Mouse (Mus musculus): ENCODE data around the gene Marcksl1. TPM values are rescaled to one million over a fixed set of nuclear protein-coding genes. Genes with fewer than 3 reads are reported as not detected.

The Marcksl1 gene
- total and polyA plus RNA-seq, 2 experiments from 2014 or later, result 135 to 183 TPM

DNA sequence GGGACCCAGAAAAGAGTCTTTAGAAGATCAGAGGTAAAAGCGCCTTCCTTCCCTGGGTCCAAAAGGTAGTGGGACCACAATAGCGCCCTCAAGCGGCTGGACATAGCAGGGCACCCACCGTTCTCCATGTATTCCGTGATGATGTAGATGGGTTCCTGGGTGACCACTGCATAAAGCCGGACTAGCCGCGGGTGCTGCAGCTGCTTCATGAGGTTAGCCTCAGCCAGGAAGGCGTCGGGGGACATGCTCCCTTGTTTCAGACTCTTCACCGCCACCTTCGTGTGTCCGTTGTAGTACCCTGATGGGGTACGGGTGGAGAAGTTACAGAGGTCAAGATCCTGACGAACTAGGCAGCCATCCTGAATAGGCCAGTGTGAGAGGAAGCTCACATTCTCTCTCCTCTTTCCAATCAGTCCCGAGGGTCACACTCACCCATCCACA is 42.1 kb downstream of the Marcksl1 start:
- no peak overlapping the region for H3K27ac ChIP-seq (ENCODE audit: low read depth)
- no peak overlapping the region; the same call in 1 of the 2 replicates for H3K9ac ChIP-seq (replicated peaks; ENCODE audit: low read depth, low read length)
- H3K9me3 ChIP-seq (replicated peaks; ENCODE audit: control insufficient read depth, low read length), result no peaks in the 10 kb centered on the region
- DNase-seq (ENCODE audit: low spot score) (no peak), ATAC-seq (ENCODE audit: insufficient read depth, low read depth) (peak; percentile 43; the same call in 1 of the 2 replicates)
- H3K27me3 ChIP-seq (ENCODE audit: control insufficient read depth, insufficient read depth, low read length), result no peaks in the 10 kb centered on the region
- H3K36me3 ChIP-seq (replicated peaks; ENCODE audit: control insufficient read depth, insufficient read depth, low read length), result no peaks in the 10 kb centered on the region
- TF ChIP-seq CTCF (IDR thresholded peaks at IDR 0.05; ENCODE audit: low read depth) (peak; percentile 52), EP300 (IDR thresholded peaks at IDR 0.05; ENCODE audit: low read depth) (no peak)
- 5% methylated on average over 16 of the region's 16 CpGs for WGBS
- H3K4me3 ChIP-seq (ENCODE audit: low read depth, low read length), result peak overlapping the region; percentile 56
- peaks cover 13% of the 10 kb centered on the region for H3K4me1 ChIP-seq (ENCODE audit: control insufficient read depth, insufficient read depth)
- peak overlapping the region; percentile 85 for H3K4me2 ChIP-seq (ENCODE audit: low read depth, low read length)

DNA sequence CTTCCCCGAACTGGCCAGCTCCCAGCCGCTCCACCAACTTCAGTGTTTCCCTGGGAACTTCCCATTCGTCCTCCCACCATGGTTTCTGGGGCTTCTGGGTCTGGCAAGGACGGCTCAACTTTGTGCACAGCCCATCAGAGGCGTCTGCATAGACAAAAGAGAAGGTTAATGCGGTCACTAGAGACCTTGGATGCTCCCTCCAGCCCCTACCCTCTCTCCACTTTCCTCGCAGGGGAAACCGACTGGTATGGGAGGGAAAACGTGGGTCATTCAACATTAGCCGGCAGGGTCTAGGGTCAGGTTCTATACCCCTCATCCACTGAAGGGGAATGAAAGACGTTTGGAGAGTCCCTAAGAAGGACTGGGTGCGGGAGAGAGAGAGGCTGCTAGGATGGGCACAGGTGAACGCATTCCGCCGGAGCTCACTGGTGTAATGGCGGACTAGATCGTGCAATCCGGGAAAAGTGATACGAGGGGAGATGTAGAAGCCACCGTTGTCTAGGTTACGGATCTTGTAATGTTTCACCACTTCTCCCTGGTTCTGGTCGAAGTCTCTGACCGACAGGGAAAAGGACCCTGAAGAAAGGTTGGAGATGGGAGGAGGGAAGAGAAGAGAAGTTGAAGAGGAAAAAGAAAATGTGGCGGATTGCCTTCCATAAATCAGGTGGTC is 42.6 kb downstream of the Marcksl1 start:
- Histone ChIP-seq H3K27ac (ENCODE audit: low read depth) (no peak overlapping the region; the same call in 1 of the 2 replicates), H3K4me3 (ENCODE audit: low read depth, low read length) (peak overlapping the region; percentile 56), H3K9me3 (replicated peaks; ENCODE audit: control insufficient read depth, low read length) (no peaks in the 10 kb centered on the region), H3K36me3 (replicated peaks; ENCODE audit: control insufficient read depth, insufficient read depth, low read length) (no peaks in the 10 kb centered on the region), H3K27me3 (ENCODE audit: control insufficient read depth, insufficient read depth, low read length) (no peaks in the 10 kb centered on the region), H3K4me1 (ENCODE audit: control insufficient read depth, insufficient read depth) (peaks cover 13% of the 10 kb centered on the region), H3K9ac (replicated peaks; ENCODE audit: low read depth, low read length) (peak overlapping the region; percentile 48; the same call in 1 of the 2 replicates), H3K4me2 (ENCODE audit: low read depth, low read length) (peak overlapping the region; percentile 85)
- 0 out of 2 replicates have a peak, but pooled peaks have one; percentile 29 for ATAC-seq (ENCODE audit: insufficient read depth, low read depth)
- no peak for TF ChIP-seq EP300 (IDR thresholded peaks at IDR 0.05; ENCODE audit: low read depth)
- no peak for TF ChIP-seq CTCF (IDR thresholded peaks at IDR 0.05; ENCODE audit: low read depth)
- no peak for DNase-seq (ENCODE audit: low spot score)
- under 1% methylated on average over 24 of the region's 24 CpGs for WGBS

DNA sequence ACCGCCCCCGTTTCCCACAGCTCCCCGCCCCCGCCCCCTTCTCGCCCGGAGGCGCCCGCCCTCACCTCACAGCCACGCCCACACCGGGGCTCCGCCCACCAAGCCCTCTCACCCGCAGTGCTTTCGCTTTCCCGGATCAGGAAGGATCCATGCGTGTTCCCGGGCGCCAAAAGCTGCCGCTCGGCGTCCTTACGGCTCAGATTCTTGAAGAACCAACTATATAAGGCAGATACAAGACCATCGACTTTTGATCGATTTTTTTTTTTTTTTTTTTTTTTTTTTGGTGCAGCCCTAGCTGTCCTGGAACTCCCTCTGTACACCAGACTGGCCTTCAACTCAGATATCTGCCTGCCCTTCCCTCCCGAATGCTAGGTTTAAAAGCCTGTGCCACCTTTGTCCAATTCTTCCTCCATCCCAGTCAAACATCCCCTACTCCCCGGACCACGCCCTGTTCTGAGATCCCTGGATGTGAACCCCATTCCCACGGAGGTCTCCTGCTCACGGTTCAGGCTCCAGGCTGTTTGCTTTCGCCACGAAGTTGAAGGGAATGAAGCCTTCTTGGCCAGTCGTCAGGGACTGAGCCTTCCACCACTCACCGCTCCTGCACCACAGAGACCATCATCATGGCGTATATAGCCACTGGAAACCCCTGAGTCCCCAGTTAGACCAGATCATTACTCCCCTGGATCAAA is 43.3 kb downstream of the Marcksl1 start:
- no peaks in the 10 kb centered on the region for H3K9me3 ChIP-seq (replicated peaks; ENCODE audit: control insufficient read depth, low read length)

DNA sequence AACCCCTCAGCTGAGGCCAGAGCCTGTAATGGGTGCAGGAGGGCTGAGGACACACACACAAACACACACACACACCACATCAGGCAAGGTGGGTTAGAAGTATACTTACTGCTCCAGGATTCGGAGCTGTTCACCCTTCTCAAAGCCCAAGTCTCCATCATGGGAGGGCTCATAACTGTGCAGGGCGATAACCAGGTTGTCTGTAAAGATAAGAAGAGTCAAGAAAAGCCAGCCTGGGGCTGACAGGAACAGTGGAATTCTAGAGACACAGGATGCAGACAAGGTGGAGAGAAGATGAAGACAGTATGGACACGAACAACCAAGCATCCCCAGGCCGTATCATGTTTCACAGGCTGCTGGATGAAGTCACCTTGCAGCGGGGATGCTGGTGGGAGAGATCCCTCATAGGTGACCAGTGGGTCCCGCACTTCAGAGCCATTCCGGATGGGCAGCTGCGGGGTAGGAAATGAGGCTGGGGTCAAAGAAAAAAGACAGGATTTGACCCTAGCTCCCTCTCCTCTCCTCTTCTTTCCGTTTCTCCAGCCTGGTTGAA is 44.0 kb downstream of the Marcksl1 start:
- ATAC-seq (ENCODE audit: insufficient read depth, low read depth) (no peak), DNase-seq (ENCODE audit: low spot score) (no peak)
- peaks cover 13% of the 10 kb centered on the region for H3K4me1 ChIP-seq (ENCODE audit: control insufficient read depth, insufficient read depth)
- peak overlapping the region; percentile 85 for H3K4me2 ChIP-seq (ENCODE audit: low read depth, low read length)
- H3K27me3 ChIP-seq (ENCODE audit: control insufficient read depth, insufficient read depth, low read length), result no peaks in the 10 kb centered on the region
- H3K9ac ChIP-seq (replicated peaks; ENCODE audit: low read depth, low read length), result peak overlapping the region; percentile 48; the same call in 1 of the 2 replicates
- TF ChIP-seq EP300 (IDR thresholded peaks at IDR 0.05; ENCODE audit: low read depth) (no peak), CTCF (IDR thresholded peaks at IDR 0.05; ENCODE audit: low read depth) (no peak)
- peak overlapping the region; percentile 56; the same call in 1 of the 2 replicates for H3K4me3 ChIP-seq (ENCODE audit: low read depth, low read length)
- WGBS, result 61% methylated on average over 9 of the region's 9 CpGs
- H3K36me3 ChIP-seq (replicated peaks; ENCODE audit: control insufficient read depth, insufficient read depth, low read length), result no peaks in the 10 kb centered on the region
- peak overlapping the region; percentile 62; the same call in 1 of the 2 replicates for H3K27ac ChIP-seq (ENCODE audit: low read depth)
- H3K9me3 ChIP-seq (replicated peaks; ENCODE audit: control insufficient read depth, low read length), result no peaks in the 10 kb centered on the region

More for the DNA sequence above, 43.3 kb downstream of the Marcksl1 start:
- H3K36me3 ChIP-seq (replicated peaks; ENCODE audit: control insufficient read depth, insufficient read depth, low read length), result no peaks in the 10 kb centered on the region
- peak overlapping the region; percentile 56 for H3K4me3 ChIP-seq (ENCODE audit: low read depth, low read length)
- peak overlapping the region; percentile 62 for H3K27ac ChIP-seq (ENCODE audit: low read depth)
- H3K4me2 ChIP-seq (ENCODE audit: low read depth, low read length), result peak overlapping the region; percentile 85
- H3K27me3 ChIP-seq (ENCODE audit: control insufficient read depth, insufficient read depth, low read length), result no peaks in the 10 kb centered on the region
- TF ChIP-seq EP300 (IDR thresholded peaks at IDR 0.05; ENCODE audit: low read depth) (no peak), CTCF (IDR thresholded peaks at IDR 0.05; ENCODE audit: low read depth) (no peak)
- peak; percentile 83 for ATAC-seq (ENCODE audit: insufficient read depth, low read depth)
- WGBS, result 6% methylated on average over 33 of the region's 33 CpGs
- peak overlapping the region; percentile 48 for H3K9ac ChIP-seq (replicated peaks; ENCODE audit: low read depth, low read length)
- peak; percentile 67 for DNase-seq (ENCODE audit: low spot score)
- peaks cover 13% of the 10 kb centered on the region for H3K4me1 ChIP-seq (ENCODE audit: control insufficient read depth, insufficient read depth)

- DNase-seq (ENCODE audit: low spot score) (no peak), ATAC-seq (ENCODE audit: insufficient read depth, low read depth) (no peak)
- Histone ChIP-seq H3K4me1 (ENCODE audit: control insufficient read depth, insufficient read depth) (peaks cover 13% of the 10 kb centered on the region), H3K36me3 (replicated peaks; ENCODE audit: control insufficient read depth, insufficient read depth, low read length) (no peaks in the 10 kb centered on the region), H3K27me3 (ENCODE audit: control insufficient read depth, insufficient read depth, low read length) (no peaks in the 10 kb centered on the region), H3K4me3 (ENCODE audit: low read depth, low read length) (peak overlapping the region; percentile 56; the same call in 1 of the 2 replicates), H3K27ac (ENCODE audit: low read depth) (peak overlapping the region; percentile 54; the same call in 1 of the 2 replicates), H3K4me2 (ENCODE audit: low read depth, low read length) (no peak overlapping the region), H3K9me3 (replicated peaks; ENCODE audit: control insufficient read depth, low read length) (no peaks in the 10 kb centered on the region), H3K9ac (replicated peaks; ENCODE audit: low read depth, low read length) (no peak overlapping the region)
- no peak for TF ChIP-seq EP300 (IDR thresholded peaks at IDR 0.05; ENCODE audit: low read depth)
- TF ChIP-seq CTCF (IDR thresholded peaks at IDR 0.05; ENCODE audit: low read depth), result no peak
- 78% methylated on average over 12 of the region's 12 CpGs for WGBS
Measured at GRCm38 (mm10) chr4:129558321-129558955, 45.1 kb downstream of the Marcksl1 start.

Data from heart, postnatal 0 days (tissue).